Mouse (Mus musculus) spleen, adult 2 months (tissue): Measurements from ENCODE around the gene Fam43a. TPM values are rescaled to one million over a fixed set of nuclear protein-coding genes. Genes with fewer than 3 reads are reported as not detected.

Experiments used
- DNase-seq, 2 experiments: peaks; one replicate each; pipeline versions ENCODE4 v3.0.0 to v3.0.0-alpha.2; 2012 to 2021; ENCODE audit warnings: low spot score in 2 of 2, low read depth in 1 of 2
- H3K27ac ChIP-seq: fragments of 200-500 bp; 2 replicates; pipeline ENCODE4 v1.5.1; 2012; ENCODE audit warnings: low read length, inconsistent platforms; ENCODE audit not compliant: insufficient read depth
- H3K27me3 ChIP-seq: fragments of 200-500 bp; 2 replicates; pipeline ENCODE4 v1.6.1; 2012; ENCODE audit warnings: mild to moderate bottlenecking, moderate library complexity, low read length, inconsistent platforms; ENCODE audit not compliant: control insufficient read depth, insufficient read depth
- H3K36me3 ChIP-seq: fragments of 200-500 bp; 2 replicates; pipeline ENCODE4 v1.6.1; 2012; ENCODE audit warnings: mild to moderate bottlenecking, low read length, inconsistent platforms; ENCODE audit not compliant: control insufficient read depth, insufficient read depth
- H3K4me1 ChIP-seq: fragments of 200-500 bp; 2 replicates; pipeline ENCODE4 v1.6.1; 2011; ENCODE audit warnings: inconsistent platforms; ENCODE audit not compliant: control insufficient read depth, insufficient read depth, insufficient read length
- H3K4me3 ChIP-seq: fragments of 200-500 bp; 2 replicates; pipeline ENCODE4 v1.5.1; 2011; ENCODE audit warnings: mild to moderate bottlenecking, inconsistent platforms; ENCODE audit not compliant: insufficient read depth, insufficient read length; ENCODE audit errors: extremely low read depth
- CTCF ChIP-seq: fragments of 200-500 bp; IDR thresholded peaks from 2 replicates; pipeline ENCODE4 v1.5.1; 2011; ENCODE audit warnings: mild to moderate bottlenecking, inconsistent platforms; ENCODE audit not compliant: insufficient read depth, insufficient read length, insufficient replicate concordance; ENCODE audit errors: extremely low read depth
- POLR2A ChIP-seq: fragments of 200-500 bp; IDR thresholded peaks from 2 replicates; pipeline ENCODE4 v1.6.1; 2011; ENCODE audit warnings: low read depth, low read length, inconsistent platforms
- WGBS: fragments of 180-500 bp; shearing (Covaris S2); methylation state at CpG from one replicate; pipeline ENCODE4 v1.1.7; 2018; 5-methylcytosine and 5-hydroxymethylcytosine counted together
- polyA plus RNA-seq: library from polyadenylated mRNA; depleted of rRNA; stranded (reverse); fragments of >200 nt; gene quantifications from 2 replicates; pipeline ENCODE4 v1.2.3, GENCODE M21; 2012; rRNA removed

Gene Fam43a
- 56.3 and 74.7 TPM in 2 replicates for polyA plus RNA-seq

DNA sequence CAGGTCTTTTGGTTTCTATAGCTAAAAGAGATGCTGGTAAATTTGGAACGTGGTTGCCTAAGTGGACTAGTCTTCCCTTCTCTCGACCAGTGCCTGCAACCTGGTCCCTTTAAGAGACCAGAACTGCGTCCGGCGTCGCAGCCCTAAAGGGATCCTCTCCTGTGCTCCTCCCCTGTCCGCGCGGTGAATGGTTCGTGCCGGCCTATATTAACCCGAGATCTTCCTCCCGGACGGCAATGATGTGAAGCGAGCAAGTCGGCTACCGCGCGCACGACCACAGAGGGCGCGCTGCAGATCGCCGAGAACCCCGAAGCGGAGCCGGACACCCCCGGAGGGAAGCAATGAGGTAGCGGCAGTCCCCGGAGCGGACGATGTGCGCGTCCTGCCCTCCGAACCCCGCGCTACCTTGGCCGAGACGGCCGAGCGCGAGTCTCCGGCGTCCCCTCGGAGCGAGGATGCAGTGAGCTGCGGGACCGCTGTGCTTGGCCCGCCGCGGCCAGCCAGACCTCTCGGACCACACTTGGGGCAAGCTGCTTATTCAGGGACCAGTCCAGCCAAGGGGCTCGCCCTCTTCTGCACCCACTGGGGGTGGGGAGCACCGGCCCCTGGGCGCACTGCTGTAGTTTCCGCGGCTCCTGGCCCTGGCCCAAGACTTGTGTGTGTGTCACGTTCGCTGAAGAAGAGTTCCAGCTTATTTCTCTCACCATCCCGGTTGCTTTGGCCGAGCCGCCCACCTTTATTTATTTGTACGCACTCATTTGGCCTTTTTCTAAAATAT, at the start of gene Fam43a:
TSS of gene Fam43a (plus strand) at position 233 of the 778 bp plus-strand sequence.
- peak; percentile 89 to 94 for DNase-seq
- peak within 1 kb of the TSS; percentile 83 for H3K4me3 ChIP-seq

DNA sequence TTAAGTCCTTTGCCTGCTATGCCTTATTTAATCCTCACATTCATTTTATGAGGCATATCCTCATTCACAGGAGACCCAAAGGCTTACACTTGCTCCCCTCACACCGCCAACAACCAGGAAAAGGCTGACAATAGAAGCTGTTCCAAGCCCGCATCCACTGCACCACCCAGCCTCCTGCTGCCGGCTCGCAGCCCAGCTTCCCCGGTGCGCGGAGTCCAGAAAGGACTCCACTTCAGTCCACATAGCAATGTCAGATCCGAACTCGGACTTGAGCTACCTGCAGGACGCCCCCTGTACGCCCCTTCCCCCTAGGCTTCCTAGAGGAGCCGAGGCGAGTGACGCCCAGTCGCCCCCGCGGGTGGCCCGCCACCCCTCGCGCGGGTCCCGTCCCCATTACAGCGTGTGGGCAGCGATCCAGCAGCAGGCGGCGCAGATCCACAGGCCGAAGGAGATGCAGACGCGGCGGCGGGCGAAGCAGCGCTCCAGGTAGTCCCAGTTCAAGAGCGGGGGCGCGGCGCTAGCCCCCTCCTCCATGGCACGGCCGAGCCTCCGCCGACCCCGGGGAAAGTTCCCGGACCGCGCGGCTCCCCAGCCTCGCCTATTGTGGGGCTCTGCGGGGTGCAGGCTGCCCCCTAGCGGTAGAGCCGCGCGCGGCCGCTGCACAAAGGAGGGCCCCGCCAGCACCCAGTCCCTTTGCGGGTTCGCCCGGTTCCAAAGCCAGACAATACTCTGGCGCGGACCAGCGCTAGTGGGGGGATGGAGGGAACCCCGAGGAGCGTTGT, 49.4 kb upstream of the Fam43a start:
- Histone ChIP-seq H3K36me3 (no peaks in the 10 kb centered on the region), H3K27ac (no peak overlapping the region), H3K4me3 (peak overlapping the region; percentile 69), H3K27me3 (peaks cover 7% of the 10 kb centered on the region), H3K4me1 (peaks cover 4% of the 10 kb centered on the region)
- peak; percentile 32 to 59 for DNase-seq
- WGBS, result under 1% methylated on average over 63 of the region's 63 CpGs
- no peak for TF ChIP-seq POLR2A
- peak; percentile 82 for TF ChIP-seq CTCF

More for the DNA sequence above, at the start of gene Fam43a:
- Histone ChIP-seq H3K27me3 (no peaks in the 10 kb centered on the region), H3K27ac (peak within 1 kb of the TSS; percentile 97), H3K4me1 (peaks cover 8% of the 10 kb centered on the region), H3K36me3 (peaks cover 12% of the 10 kb centered on the region)
- under 1% methylated on average over 63 of the region's 63 CpGs for WGBS
- TF ChIP-seq POLR2A (peak; percentile 99), CTCF (peak; percentile 33; the same call in 1 of the 2 replicates)

DNA sequence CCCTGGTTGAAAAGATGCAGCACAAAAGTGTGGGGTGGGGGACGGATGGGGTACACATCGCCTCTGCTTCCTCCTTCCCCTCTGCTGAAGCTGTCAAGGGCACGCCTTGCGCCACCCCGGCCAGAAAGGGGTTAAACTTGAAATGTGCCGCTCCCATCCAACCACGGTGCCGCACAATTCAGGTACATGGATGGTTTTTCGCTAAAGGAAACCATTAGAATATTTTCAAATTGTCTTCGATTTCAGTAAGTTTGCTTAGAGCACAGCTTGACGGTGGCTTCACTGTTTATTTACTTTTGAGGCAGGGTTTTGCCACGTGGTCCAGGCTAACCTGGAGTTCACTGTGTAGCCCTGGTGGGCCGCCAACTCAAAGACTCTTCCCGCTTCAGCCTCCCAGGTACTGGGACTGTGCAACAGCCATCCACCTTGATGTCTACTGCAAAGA, 48.8 kb upstream of the Fam43a start, which contains the start of gene Tmem44:
TSS of gene Tmem44 (minus strand) at position 95 of the 445 bp plus-strand sequence.
- DNase-seq, result no peak
- Histone ChIP-seq H3K4me3 (peak within 1 kb of the TSS; percentile 69), H3K36me3 (no peaks in the 10 kb centered on the region), H3K27ac (no peak within 1 kb of the TSS), H3K4me1 (peaks cover 4% of the 10 kb centered on the region), H3K27me3 (peaks cover 7% of the 10 kb centered on the region)
- 9% methylated on average over 14 of the region's 14 CpGs for WGBS
- TF ChIP-seq POLR2A (no peak), CTCF (no peak)

DNA sequence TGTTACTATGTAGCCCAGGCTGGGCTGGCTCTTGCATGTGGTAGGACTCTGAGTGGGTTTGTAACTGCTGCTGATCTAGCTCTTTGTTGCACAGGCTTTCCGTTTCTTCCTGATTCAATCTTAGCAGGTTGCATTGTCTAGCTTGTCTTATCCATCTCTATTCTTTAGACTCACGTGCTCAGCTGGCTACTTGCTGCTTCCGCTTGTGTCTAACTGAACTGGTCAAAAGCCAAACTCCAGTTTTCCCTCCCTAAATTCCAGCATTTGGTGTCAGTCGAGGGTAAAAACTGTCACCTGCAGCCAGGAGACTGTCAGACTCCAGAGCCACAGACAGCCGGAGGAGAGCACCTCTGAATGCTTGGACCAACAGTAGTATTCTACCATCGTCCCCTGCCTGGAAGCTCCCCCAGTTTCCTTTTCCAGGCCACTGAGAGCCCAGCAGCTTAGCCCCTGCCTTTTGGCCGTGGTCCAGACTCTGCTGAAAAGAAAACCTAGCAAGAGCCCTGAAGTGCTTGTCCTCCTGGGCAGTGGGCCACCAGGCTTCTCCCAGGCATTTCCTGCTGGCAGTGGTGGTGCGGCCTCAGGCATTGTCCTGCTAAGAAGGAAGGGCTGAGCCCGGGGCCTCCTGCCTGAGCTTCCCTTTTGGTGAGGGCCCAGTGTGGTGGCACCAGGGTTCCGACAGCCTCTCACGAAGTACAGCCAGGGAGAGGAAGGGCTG, 46.7 kb upstream of the Fam43a start:
- peak in 1 of 2 experiments; percentile 9 for DNase-seq
- Histone ChIP-seq H3K4me3 (no peak overlapping the region), H3K4me1 (peaks cover 4% of the 10 kb centered on the region), H3K27ac (no peak overlapping the region), H3K27me3 (peaks cover 7% of the 10 kb centered on the region), H3K36me3 (no peaks in the 10 kb centered on the region; the same call in 1 of the 2 replicates)
- TF ChIP-seq CTCF (no peak), POLR2A (no peak)
- WGBS, result 39% methylated on average over 11 of the region's 11 CpGs

DNA sequence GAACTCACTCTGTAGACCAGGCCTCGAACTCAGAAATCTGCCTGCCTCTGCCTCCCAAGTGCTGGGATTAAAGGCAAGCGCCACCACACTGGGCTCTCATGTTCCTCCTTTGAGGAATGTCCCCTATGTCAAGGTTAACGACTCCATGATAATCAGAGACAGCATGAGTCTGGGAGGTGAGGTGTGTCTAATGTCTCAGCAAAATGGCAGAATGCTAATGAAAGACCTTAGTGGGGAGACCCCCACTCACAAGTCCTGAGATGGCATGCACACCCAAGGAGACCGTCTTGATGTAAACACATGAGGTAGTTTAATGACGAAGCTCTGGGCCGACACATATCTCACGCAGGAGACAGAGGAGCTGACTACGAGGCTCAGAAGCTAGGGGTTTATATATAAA, 45.4 kb upstream of the Fam43a start:
- H3K27me3 ChIP-seq, result peaks cover 6% of the 10 kb centered on the region
- no peak overlapping the region for H3K4me3 ChIP-seq
- peaks cover 4% of the 10 kb centered on the region for H3K4me1 ChIP-seq
- H3K27ac ChIP-seq, result no peak overlapping the region
- WGBS, result 93% methylated on average over 8 of the region's 8 CpGs
- DNase-seq, result no peak
- TF ChIP-seq CTCF (no peak), POLR2A (no peak)
- peaks cover 2% of the 10 kb centered on the region; the same call in 1 of the 2 replicates for H3K36me3 ChIP-seq

DNA sequence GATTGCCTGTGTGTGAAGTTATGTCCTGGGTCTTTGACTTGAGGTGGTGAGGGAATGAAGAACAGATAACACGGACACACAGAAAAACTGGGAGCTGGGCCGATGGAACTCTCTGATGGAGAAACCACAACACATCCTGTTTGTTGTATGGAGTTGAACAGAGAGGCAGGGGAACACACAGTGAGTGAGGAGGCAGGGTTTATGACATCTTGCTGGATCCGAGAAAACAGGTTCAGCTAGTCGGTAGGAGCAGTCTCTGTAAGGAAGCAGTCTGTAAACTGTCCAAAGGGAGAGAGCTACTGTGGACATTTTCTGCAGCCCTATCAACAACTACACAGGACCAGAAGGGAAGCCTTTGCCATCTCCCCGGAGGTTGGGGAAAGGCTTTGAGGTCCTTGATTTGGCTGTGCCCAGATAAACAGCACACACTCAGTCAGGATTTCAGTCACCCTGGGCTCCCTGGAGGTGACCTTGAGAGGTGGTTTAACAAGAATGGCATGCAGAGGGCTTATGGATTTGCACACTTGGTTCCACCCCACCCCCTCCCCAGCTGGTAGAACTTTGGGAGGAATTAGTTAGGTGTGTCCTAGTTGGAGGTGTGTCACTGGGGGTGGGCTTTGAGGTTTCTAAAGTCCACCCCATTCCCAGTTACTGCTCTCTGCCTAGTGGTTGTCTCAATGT, 40.1 kb upstream of the Fam43a start:
- no peak overlapping the region for H3K27ac ChIP-seq
- TF ChIP-seq CTCF (no peak), POLR2A (no peak)
- no peaks in the 10 kb centered on the region for H3K27me3 ChIP-seq
- DNase-seq, result no peak
- WGBS, result 91% methylated on average over 5 of the region's 5 CpGs
- no peak overlapping the region for H3K4me3 ChIP-seq
- H3K4me1 ChIP-seq, result no peaks in the 10 kb centered on the region
- H3K36me3 ChIP-seq, result peaks cover 32% of the 10 kb centered on the region
